Mouse (Mus musculus): ENCODE measurements around the gene Prkcz. TPM values are rescaled to one million over a fixed set of nuclear protein-coding genes. Genes with fewer than 3 reads are reported as not detected.
"Not testable (repeated sequence)": the region's sequence is repeated elsewhere in the genome, so short reads cannot be mapped to it uniquely, and the experiment has no call there.

Prkcz gene
- total RNA-seq, 2 experiments from 2014 or later = 123 to 138 TPM

GRCm38 (mm10) chr4:155359560-155360464, 1.3 kb downstream of the Prkcz start:
- DNase-seq (ENCODE audit: low spot score in 2 of 2) = no peak

GRCm38 (mm10) chr4:155357601-155358000, 3.6 kb downstream of the Prkcz start:
- no peak for DNase-seq (ENCODE audit: low spot score in 2 of 2)

GRCm38 (mm10) chr4:155356354-155356753, 4.8 kb downstream of the Prkcz start:
- no peak for DNase-seq (ENCODE audit: low spot score in 2 of 2)

GRCm38 (mm10) chr4:155354546-155354945, 6.6 kb downstream of the Prkcz start:
- DNase-seq (ENCODE audit: low spot score in 2 of 2) = no peak

GRCm38 (mm10) chr4:155354035-155354434, 7.1 kb downstream of the Prkcz start:
- no peak for DNase-seq (ENCODE audit: low spot score in 2 of 2)

- no peak for DNase-seq (ENCODE audit: low spot score in 2 of 2)
These were observed 8.6 kb downstream of the Prkcz start for GRCm38 (mm10) chr4:155352581-155352980.

- no peak for DNase-seq (ENCODE audit: low spot score in 2 of 2)
These were observed 14.8 kb downstream of the Prkcz start for GRCm38 (mm10) chr4:155346350-155346749.

- DNase-seq (ENCODE audit: low spot score in 2 of 2) = peak; percentile 74 to 81
These were observed 15.6 kb downstream of the Prkcz start for GRCm38 (mm10) chr4:155345608-155345953.

GRCm38 (mm10) chr4:155344716-155345607, 16.2 kb downstream of the Prkcz start:
- peak; percentile 60 to 62 for DNase-seq (ENCODE audit: low spot score in 2 of 2)

GRCm38 (mm10) chr4:155344299-155344600, 16.9 kb downstream of the Prkcz start:
- DNase-seq (ENCODE audit: low spot score in 2 of 2) = peak in 1 of 2 experiments; percentile 30

GRCm38 (mm10) chr4:155343415-155344298, 17.5 kb downstream of the Prkcz start:
- no peak for DNase-seq (ENCODE audit: low spot score in 2 of 2)

- DNase-seq (ENCODE audit: low spot score in 2 of 2) = no peak
These were observed 24.7 kb downstream of the Prkcz start for GRCm38 (mm10) chr4:155336284-155337050.

GRCm38 (mm10) chr4:155332253-155332652, 28.9 kb downstream of the Prkcz start:
- DNase-seq (ENCODE audit: low spot score in 2 of 2) = no peak

- DNase-seq (ENCODE audit: low spot score in 2 of 2) = not testable (repeated sequence)
These were observed 32.8 kb downstream of the Prkcz start for GRCm38 (mm10) chr4:155328385-155328784.

- DNase-seq (ENCODE audit: low spot score in 2 of 2) = no peak
These were observed 35.4 kb downstream of the Prkcz start for GRCm38 (mm10) chr4:155325773-155326172.

- no peak for DNase-seq (ENCODE audit: low spot score in 2 of 2)
These were observed 36.6 kb downstream of the Prkcz start for GRCm38 (mm10) chr4:155324511-155324910.

GRCm38 (mm10) chr4:155323081-155323795, 37.9 kb downstream of the Prkcz start:
- DNase-seq (ENCODE audit: low spot score in 2 of 2) = no peak

- peak; percentile 66 to 71 for DNase-seq (ENCODE audit: low spot score in 2 of 2)
These were observed 40.6 kb downstream of the Prkcz start for GRCm38 (mm10) chr4:155320281-155321244.

All from layer of hippocampus, postnatal 10 days (tissue).